Mouse (Mus musculus) myocyte (in vitro differentiated cells): ENCODE data around the gene Pbrm1. TPM values are rescaled to one million over a fixed set of nuclear protein-coding genes. Genes with fewer than 3 reads are reported as not detected.

Experiments
- H3K27me3 ChIP-seq: one replicate; pipeline ENCODE4 v1.6.1; 2011; ENCODE audit not compliant: control insufficient read depth, insufficient read depth, insufficient read length
- H3K36me3 ChIP-seq: one replicate; pipeline ENCODE4 v1.6.1; 2011; ENCODE audit not compliant: control insufficient read depth, insufficient read depth
- H3K4me2 ChIP-seq: one replicate; pipeline ENCODE4 v1.6.1; 2011; ENCODE audit warnings: low read depth, control low read depth
- H3K4me3 ChIP-seq: one replicate; pipeline ENCODE4 v1.5.1; 2011; ENCODE audit warnings: mild to moderate bottlenecking, control low read depth, moderate library complexity
- H3K79me2 ChIP-seq: one replicate; pipeline ENCODE4 v1.6.1; 2011; ENCODE audit not compliant: control insufficient read depth, insufficient read depth
- H3ac ChIP-seq: one replicate; pipeline ENCODE4 v1.6.1; 2011; ENCODE audit not compliant: control insufficient read depth, insufficient read length
- CEBPB ChIP-seq: IDR thresholded peaks from 2 replicates; pipeline ENCODE4 v1.6.1; 2011; ENCODE audit warnings: mild to moderate bottlenecking, moderate library complexity; ENCODE audit not compliant: poor library complexity, insufficient read depth, severe bottlenecking
- E2F4 ChIP-seq: IDR thresholded peaks from one replicate; pipeline ENCODE4 v1.6.1; 2011; ENCODE audit warnings: mild to moderate bottlenecking, control low read depth, moderate library complexity; ENCODE audit not compliant: insufficient read depth
- MAX ChIP-seq: IDR thresholded peaks from one replicate; pipeline ENCODE4 v1.6.1; 2011; ENCODE audit warnings: low read depth, mild to moderate bottlenecking, control low read depth
- MYOD1 ChIP-seq, 3 experiments: IDR thresholded peaks; one replicate each; pipeline ENCODE4 v1.6.1; 2011; ENCODE audit warnings: control low read depth in 2 of 3, low read depth in 2 of 3, mild to moderate bottlenecking in 2 of 3, moderate library complexity in 1 of 3; ENCODE audit not compliant: insufficient read length in 2 of 3, control insufficient read depth in 1 of 3
- MYOG ChIP-seq, 3 experiments: IDR thresholded peaks; one replicate each; pipeline ENCODE4 v1.6.1; 2011; ENCODE audit warnings: control low read depth in 2 of 3, low read depth in 2 of 3, mild to moderate bottlenecking in 2 of 3; ENCODE audit not compliant: insufficient read length in 2 of 3, control insufficient read depth in 1 of 3, insufficient read depth in 1 of 3
- POLR2A ChIP-seq: IDR thresholded peaks from one replicate; pipeline ENCODE4 v1.6.1; 2011; ENCODE audit warnings: low read depth, mild to moderate bottlenecking, control low read depth, moderate library complexity; ENCODE audit not compliant: insufficient read length
- POLR2AphosphoS2 ChIP-seq: IDR thresholded peaks from one replicate; pipeline ENCODE4 v1.6.1; 2011; ENCODE audit warnings: low read depth, control low read depth; ENCODE audit not compliant: insufficient read length
- REST ChIP-seq: IDR thresholded peaks from one replicate; pipeline ENCODE4 v1.6.1; 2011; ENCODE audit warnings: mild to moderate bottlenecking, control low read depth, moderate library complexity; ENCODE audit not compliant: insufficient read depth, insufficient read length
- SRF ChIP-seq: IDR thresholded peaks from one replicate; pipeline ENCODE4 v1.6.1; 2011; ENCODE audit warnings: low read depth; ENCODE audit not compliant: control insufficient read depth, insufficient read length
- TCF12 ChIP-seq: IDR thresholded peaks from one replicate; pipeline ENCODE4 v1.6.1; 2011; ENCODE audit warnings: mild to moderate bottlenecking, control low read depth; ENCODE audit not compliant: poor library complexity, insufficient read depth, severe bottlenecking
- TCF3 ChIP-seq: IDR thresholded peaks from one replicate; pipeline ENCODE4 v1.6.1; 2011; ENCODE audit warnings: low read depth, control low read depth; ENCODE audit not compliant: insufficient read length
- USF1 ChIP-seq: IDR thresholded peaks from one replicate; pipeline ENCODE4 v1.6.1; 2011; ENCODE audit warnings: low read depth, mild to moderate bottlenecking, control low read depth, moderate library complexity
- polyA plus RNA-seq: library from polyadenylated mRNA; unstranded; fragments of >200 nt; fragmentation: generic; extraction: Trizol; gene quantifications from one replicate; pipeline ENCODE4 v1.2.1, GENCODE M21; 2012; ENCODE audit warnings: missing spikeins

The Pbrm1 gene
- polyA plus RNA-seq, 1 experiment = 14.1 TPM

- H3K4me3 ChIP-seq = peak within 1 kb of the TSS; percentile 94
- no peaks in the 10 kb centered on the region for H3K27me3 ChIP-seq
- peak within 1 kb of the TSS; percentile 81 for H3K4me2 ChIP-seq
- H3ac ChIP-seq = peak within 1 kb of the TSS; percentile 29
- peaks cover 28% of the 10 kb centered on the region for H3K79me2 ChIP-seq
- peaks cover 3% of the 10 kb centered on the region for H3K36me3 ChIP-seq
- TF ChIP-seq USF1 = no peak
- TF ChIP-seq SRF = no peak
- TF ChIP-seq CEBPB = no peak
- no peak for TF ChIP-seq TCF3
- TF ChIP-seq E2F4 = peak; percentile 75
- no peak for TF ChIP-seq MYOD1 (IDR thresholded peaks at IDR 0.05; ENCODE audit: control insufficient read depth in 1 of 3, insufficient read length in 2 of 3, low read depth in 2 of 3)
- TF ChIP-seq MAX = no peak
- TF ChIP-seq TCF12 = no peak
- peak; percentile 87 for TF ChIP-seq POLR2A
- TF ChIP-seq POLR2AphosphoS2 = peak; percentile 88
- no peak for TF ChIP-seq REST
- no peak for TF ChIP-seq MYOG (IDR thresholded peaks at IDR 0.05; ENCODE audit: control insufficient read depth in 1 of 3, insufficient read depth in 1 of 3, insufficient read length in 2 of 3, low read depth in 2 of 3)
Measured at GRCm38 (mm10) chr14:31128826-31129219, 109.9 kb downstream of the Pbrm1 start, which contains the start of gene Smim4. Gene Smim4, minus strand, starts transcription at chr14:31128956.

GRCm38 (mm10) chr14:31129326-31130235, 110.6 kb downstream of the Pbrm1 start:
- TF ChIP-seq MYOD1 (IDR thresholded peaks at IDR 0.05; ENCODE audit: control insufficient read depth in 1 of 3, insufficient read length in 2 of 3, low read depth in 2 of 3) (no peak), USF1 (no peak), CEBPB (no peak), MAX (no peak), TCF12 (no peak), TCF3 (no peak), SRF (no peak), REST (no peak), E2F4 (no peak), POLR2A (no peak), MYOG (IDR thresholded peaks at IDR 0.05; ENCODE audit: control insufficient read depth in 1 of 3, insufficient read depth in 1 of 3, insufficient read length in 2 of 3, low read depth in 2 of 3) (no peak), POLR2AphosphoS2 (no peak)
- Histone ChIP-seq H3K36me3 (no peaks in the 10 kb centered on the region), H3K27me3 (no peaks in the 10 kb centered on the region), H3K4me2 (peak overlapping the region; percentile 77), H3K4me3 (peak overlapping the region; percentile 94), H3K79me2 (peaks cover 28% of the 10 kb centered on the region), H3ac (peak overlapping the region; percentile 74)

- peak within 1 kb of the TSS; percentile 74 for H3ac ChIP-seq
- peaks cover under 1% of the 10 kb centered on the region for H3K36me3 ChIP-seq
- H3K79me2 ChIP-seq = peaks cover 28% of the 10 kb centered on the region
Measured at GRCm38 (mm10) chr14:31130236-31131220, 111.6 kb downstream of the Pbrm1 start, which contains the start of gene Nt5dc2. Gene Nt5dc2, plus strand, starts transcription at chr14:31131053.

More at GRCm38 (mm10) chr14:31130236-31131220, 111.6 kb downstream of the Pbrm1 start, which contains the start of gene Nt5dc2:
- Histone ChIP-seq H3K27me3 (no peaks in the 10 kb centered on the region), H3K4me3 (peak within 1 kb of the TSS; percentile 39), H3K4me2 (peak within 1 kb of the TSS; percentile 97)
- TF ChIP-seq E2F4 = no peak
- TF ChIP-seq POLR2A = peak; percentile 97
- peak; percentile 10 for TF ChIP-seq SRF
- TF ChIP-seq USF1 = no peak
- no peak for TF ChIP-seq MAX
- TF ChIP-seq MYOG (IDR thresholded peaks at IDR 0.05; ENCODE audit: control insufficient read depth in 1 of 3, insufficient read depth in 1 of 3, insufficient read length in 2 of 3, low read depth in 2 of 3) = no peak
- TF ChIP-seq TCF12 = no peak
- no peak for TF ChIP-seq TCF3
- peak in 1 of 3 experiments; percentile 43 for TF ChIP-seq MYOD1 (IDR thresholded peaks at IDR 0.05; ENCODE audit: control insufficient read depth in 1 of 3, insufficient read length in 2 of 3, low read depth in 2 of 3)
- peak; percentile 94 for TF ChIP-seq POLR2AphosphoS2
- no peak for TF ChIP-seq REST
- no peak for TF ChIP-seq CEBPB
